19 mouse cellular contexts compared by ENCODE assay signal in genomic region chr5:24201006-24201405, GRCm38 (mm10).
"Had no signal": no experiment of that assay in that cellular context is flagged by ENCODE, and none has a peak within 500 bp of the region (broad histone marks: within the 10 kb centered on the region; RNA-seq: fewer than 3 reads in every experiment).

No protein-coding gene starts in this region.

- H3K27me3 ChIP-seq: midbrain, embryonic 13.5 days; midbrain, embryonic 15.5 days; neural tube, embryonic 13.5 days; neural tube, embryonic 15.5 days had no signal

- H3K27ac ChIP-seq: midbrain, embryonic 13.5 days; midbrain, embryonic 15.5 days; neural tube, embryonic 13.5 days; neural tube, embryonic 15.5 days had no signal

- H3K36me3 ChIP-seq: midbrain, embryonic 13.5 days; midbrain, embryonic 15.5 days; neural tube, embryonic 13.5 days; neural tube, embryonic 15.5 days had no signal

- H3K4me2 ChIP-seq: lung, embryonic 14.5 days; midbrain, embryonic 11.5 days; midbrain, embryonic 13.5 days; midbrain, embryonic 15.5 days; neural tube, embryonic 13.5 days; neural tube, embryonic 15.5 days had no signal

- H3K9ac ChIP-seq: lung, embryonic 14.5 days; midbrain, embryonic 13.5 days; midbrain, embryonic 15.5 days; neural tube, embryonic 13.5 days; neural tube, embryonic 15.5 days had no signal

- H3K9me3 ChIP-seq: megakaryocyte, embryonic 14.5 days; midbrain, embryonic 13.5 days; midbrain, embryonic 15.5 days; neural tube, embryonic 13.5 days; neural tube, embryonic 15.5 days had no signal

- H3K4me1 ChIP-seq: megakaryocyte, embryonic 14.5 days; midbrain, embryonic 13.5 days; midbrain, embryonic 15.5 days; neural tube, embryonic 13.5 days; neural tube, embryonic 15.5 days had no signal

- DNase-seq: lung, adult 18-20 months; lung, embryonic 14.5 days; lung, postnatal 10 days; lung, postnatal 4 days; retina, postnatal 1 day; right cerebral cortex, adult 18-20 months; right cerebral cortex, postnatal 25 days; right cerebral cortex, postnatal 4 days; spleen, adult 18-20 months; thymus, adult 18-20 months; thymus, postnatal 14 days; thymus, postnatal 36 days had no signal

- ATAC-seq: midbrain, embryonic 13.5 days; midbrain, embryonic 15.5 days had no signal

- H3K4me3 ChIP-seq: megakaryocyte, embryonic 14.5 days; midbrain, embryonic 13.5 days; midbrain, embryonic 15.5 days; myocyte; neural tube, embryonic 13.5 days; neural tube, embryonic 15.5 days had no signal
